Mouse (Mus musculus) myocyte (in vitro differentiated cells): Measurements from ENCODE around the gene Wdr90.

ENCODE experiments used
- E2F4 ChIP-seq: IDR thresholded peaks from one replicate; pipeline ENCODE4 v1.6.1; 2011; ENCODE audit warnings: mild to moderate bottlenecking, control low read depth, moderate library complexity; ENCODE audit not compliant: insufficient read depth
- POLR2A ChIP-seq: IDR thresholded peaks from one replicate; pipeline ENCODE4 v1.6.1; 2011; ENCODE audit warnings: low read depth, mild to moderate bottlenecking, control low read depth, moderate library complexity; ENCODE audit not compliant: insufficient read length
- USF1 ChIP-seq: IDR thresholded peaks from one replicate; pipeline ENCODE4 v1.6.1; 2011; ENCODE audit warnings: low read depth, mild to moderate bottlenecking, control low read depth, moderate library complexity

GRCm38 (mm10) chr17:25828223-25828594 lies 33.1 kb downstream of the Wdr90 start:
- no peak for TF ChIP-seq POLR2A
- TF ChIP-seq USF1, result no peak
- TF ChIP-seq E2F4, result no peak
